23 mouse cellular contexts compared by ENCODE assay signal in the genomic region with DNA sequence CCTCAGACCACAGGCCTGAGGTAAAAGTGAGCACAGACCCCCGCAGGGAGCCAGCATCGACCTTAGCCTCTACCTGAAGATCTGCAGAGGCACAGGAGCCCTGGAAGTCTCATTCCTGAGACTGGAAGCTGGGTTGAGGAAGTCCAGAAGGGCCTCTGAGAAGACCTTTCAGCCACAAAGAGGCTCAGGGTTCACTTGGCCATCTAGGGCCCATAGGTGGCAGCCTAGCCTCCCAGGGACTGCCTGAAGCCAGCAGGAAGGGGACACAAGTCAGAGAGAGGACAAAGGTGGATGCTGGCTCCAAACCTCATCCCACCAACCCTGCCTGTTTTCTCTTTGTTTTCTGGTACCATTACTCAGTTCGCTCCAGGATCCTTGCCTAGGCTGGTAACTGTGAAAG. TPM values are rescaled to one million over a fixed set of nuclear protein-coding genes. Genes with fewer than 3 reads are reported as not detected.
"Had no signal": no experiment of that assay in that cellular context is flagged by ENCODE, and none has a peak within 500 bp of the region (broad histone marks: within the 10 kb centered on the region; RNA-seq: fewer than 3 reads in every experiment).

TSS of gene Isx (plus strand) at position 234 of the 400 bp plus-strand sequence.

- H3K27me3 ChIP-seq: limb, embryonic 12.5 days; liver, embryonic 15.5 days; midbrain, embryonic 13.5 days had no signal

- H3K27ac ChIP-seq: hindbrain, postnatal 0 days; kidney, postnatal 0 days; limb, embryonic 12.5 days; liver, embryonic 15.5 days; midbrain, embryonic 13.5 days had no signal

- H3K9me3 ChIP-seq: limb, embryonic 12.5 days; liver, embryonic 15.5 days; midbrain, embryonic 13.5 days had no signal

- H3K4me3 ChIP-seq: layer of hippocampus, adult 2 months; left cerebral cortex, adult 2 months; limb, embryonic 12.5 days; liver, embryonic 15.5 days; midbrain, embryonic 13.5 days had no signal

- H3K9ac ChIP-seq: limb, embryonic 12.5 days; liver, embryonic 15.5 days; midbrain, embryonic 13.5 days had no signal

- DNase-seq: kidney, adult 11 months; kidney, adult 9 months; kidney, postnatal 36 days; lung, adult 2 months; lung, postnatal 36 days; right cerebral cortex, adult 18-20 months; right cerebral cortex, postnatal 25 days; thymus, adult 2 months; thymus, postnatal 36 days had no signal

- H3K4me2 ChIP-seq: liver, embryonic 11.5 days; liver, embryonic 15.5 days; midbrain, embryonic 13.5 days had no signal

- H3K4me1 ChIP-seq: liver, embryonic 15.5 days; midbrain, embryonic 13.5 days had no signal

- ATAC-seq: lung, postnatal 0 days; midbrain, embryonic 13.5 days had no signal

- H3K36me3 ChIP-seq: limb, embryonic 12.5 days; liver, embryonic 15.5 days; midbrain, embryonic 13.5 days had no signal

RNA-seq across cellular contexts. Expression of gene Isx, which starts in this region (rescaled TPM):
- total RNA-seq: hindbrain, postnatal 0 days; layer of hippocampus, adult 2 months; layer of hippocampus, postnatal 14 days; left cerebral cortex, adult 2 months; left cerebral cortex, postnatal 14 days; megakaryocyte progenitor cell, adult 5-6 weeks; midbrain, postnatal 0 days had no signal
- polyA plus RNA-seq: hindbrain, postnatal 0 days; limb, embryonic 12.5 days; liver, embryonic 15.5 days; lung, adult 2 months; lung, postnatal 0 days; midbrain, embryonic 13.5 days; midbrain, postnatal 0 days; neural tube, embryonic 14.5 days had no signal
